Mouse (Mus musculus) liver, embryonic 14.5 days (tissue): ENCODE data around the gene Qsox1. TPM values are rescaled to one million over a fixed set of nuclear protein-coding genes. Genes with fewer than 3 reads are reported as not detected.

Experiments
- ATAC-seq: fragments of 200-750 bp; cut with Nextera tagmentation; 2 replicates; pipeline ENCODE4 v1.8.0; 2017; ENCODE audit warnings: moderate number of reproducible peaks, mild to moderate bottlenecking, moderate library complexity; ENCODE audit not compliant: insufficient read depth
- DNase-seq, 3 experiments: peaks; one replicate each; pipeline ENCODE4 v3.0.0-alpha.2; 2012 to 2013; ENCODE audit warnings: low read depth in 3 of 3, low spot score in 3 of 3
- H3K27ac ChIP-seq: fragments of 300-500 bp; sonication (generic); 2 replicates; pipeline ENCODE4 v1.5.1; 2014; ENCODE audit warnings: moderate library complexity, mild to moderate bottlenecking, control low read depth, inconsistent platforms
- H3K27me3 ChIP-seq: fragments of 300-500 bp; sonication (generic); 2 replicates; pipeline ENCODE4 v1.6.1; 2014; ENCODE audit warnings: mild to moderate bottlenecking, low read length, moderate library complexity; ENCODE audit not compliant: control insufficient read depth, insufficient read depth
- H3K36me3 ChIP-seq: fragments of 300-500 bp; sonication (generic); replicated peaks from 2 replicates; pipeline ENCODE4 v1.6.1; 2014; ENCODE audit warnings: low read depth; ENCODE audit not compliant: control insufficient read depth, insufficient read depth
- H3K4me1 ChIP-seq, 2 experiments: fragments of 200-500 bp in 1 of 2; fragments of 300-500 bp in 1 of 2; sonication (generic) in 1 of 2; replicated peaks; 2 replicates each; pipeline ENCODE4 v1.6.1; 2012 to 2014; ENCODE audit warnings: antibody characterized with exemption in 1 of 2, inconsistent platforms in 1 of 2, low read length in 1 of 2; ENCODE audit not compliant: control insufficient read depth in 2 of 2, insufficient read depth in 2 of 2
- H3K4me2 ChIP-seq: fragments of 300-500 bp; sonication (generic); 2 replicates; pipeline ENCODE4 v1.6.1; 2014; ENCODE audit warnings: low read depth, mild to moderate bottlenecking, control low read depth, moderate library complexity
- H3K4me3 ChIP-seq, 2 experiments: fragments of 200-500 bp in 1 of 2; fragments of 300-500 bp in 1 of 2; sonication (generic) in 1 of 2; 2 replicates each; pipeline ENCODE4 v1.5.1; 2012 to 2014; ENCODE audit warnings: low read depth in 2 of 2, low read length in 2 of 2, mild to moderate bottlenecking in 2 of 2, control low read depth in 1 of 2, inconsistent platforms in 1 of 2, moderate library complexity in 1 of 2; ENCODE audit not compliant: insufficient read depth in 1 of 2
- H3K9ac ChIP-seq: fragments of 300-500 bp; sonication (generic); replicated peaks from 2 replicates; pipeline ENCODE4 v1.6.1; 2014; ENCODE audit warnings: mild to moderate bottlenecking, control low read depth, moderate library complexity
- H3K9me3 ChIP-seq: fragments of 300-500 bp; sonication (generic); 2 replicates; pipeline ENCODE4 v1.6.1; 2016; ENCODE audit warnings: low read length, mixed read lengths; ENCODE audit not compliant: control insufficient read depth
- CTCF ChIP-seq: IDR thresholded peaks from 2 replicates; pipeline ENCODE4 v1.5.1; 2016; ENCODE audit warnings: antibody characterized with exemption, low read depth, control low read depth
- EP300 ChIP-seq: IDR thresholded peaks from 2 replicates; pipeline ENCODE4 v1.6.1; 2016; ENCODE audit warnings: antibody characterized with exemption, low read depth
- WGBS: fragments of 180-500 bp; shearing (Covaris S2); extraction: QIAGEN DNeasy Blood & Tissue Kit; methylation state at CpG from one replicate; pipeline ENCODE4 v1.1.7; 2014; ENCODE audit not compliant: insufficient replicate concordance; 5-methylcytosine and 5-hydroxymethylcytosine counted together
- polyA plus RNA-seq, 2 experiments: library from polyadenylated mRNA; depleted of rRNA in 1 of 2; stranded (reverse) in 1 of 2; unstranded in 1 of 2; fragments of >200 nt; fragmentation: Nextera tagmentation in 1 of 2; extraction: Ambion mirVana in 1 of 2; gene quantifications; 2 replicates each; pipeline versions ENCODE4 v1.2.1 to v1.2.3; 2012 to 2014

Gene Qsox1
- polyA plus RNA-seq, 2 experiments = 11.0 to 16.5 TPM

GRCm38 (mm10) chr1:155827703-155828295 lies 15.1 kb upstream of the Qsox1 start:
- Histone ChIP-seq H3K27ac (no peak overlapping the region), H3K4me1 (peaks cover 0 to 10% of the 10 kb centered on the region in 2 experiments; a peak in 3 of 4 replicates), H3K9me3 (no peaks in the 10 kb centered on the region), H3K36me3 (no peaks in the 10 kb centered on the region), H3K9ac (no peak overlapping the region), H3K4me3 (no peak overlapping the region), H3K4me2 (no peak overlapping the region), H3K27me3 (no peaks in the 10 kb centered on the region)
- no peak for ATAC-seq
- TF ChIP-seq EP300 (no peak), CTCF (no peak)
- 49% methylated on average over 8 of the region's 8 CpGs for WGBS
- no peak for DNase-seq

- H3K4me3 ChIP-seq = no peak overlapping the region
- WGBS = 55% methylated on average over 5 of the region's 5 CpGs
- H3K9ac ChIP-seq = no peak overlapping the region
- H3K4me1 ChIP-seq = peaks cover 0 to 10% of the 10 kb centered on the region in 2 experiments; a peak in 3 of 4 replicates
- DNase-seq (no peak), ATAC-seq (no peak)
- no peak overlapping the region for H3K4me2 ChIP-seq
- H3K9me3 ChIP-seq = no peaks in the 10 kb centered on the region
- no peaks in the 10 kb centered on the region for H3K36me3 ChIP-seq
- no peak overlapping the region for H3K27ac ChIP-seq
- no peaks in the 10 kb centered on the region for H3K27me3 ChIP-seq
- no peak for TF ChIP-seq CTCF
- no peak for TF ChIP-seq EP300
Observed at GRCm38 (mm10) chr1:155826803-155827395, 14.2 kb upstream of the Qsox1 start.

GRCm38 (mm10) chr1:155825940-155826716 lies 13.4 kb upstream of the Qsox1 start:
- H3K4me2 ChIP-seq = no peak overlapping the region
- H3K4me3 ChIP-seq = no peak overlapping the region
- WGBS = 72% methylated on average over 4 of the region's 4 CpGs
- DNase-seq = no peak
- ATAC-seq = no peak
- no peaks in the 10 kb centered on the region for H3K9me3 ChIP-seq
- no peaks in the 10 kb centered on the region for H3K36me3 ChIP-seq
- H3K27ac ChIP-seq = no peak overlapping the region
- peaks cover 0 to 9% of the 10 kb centered on the region in 2 experiments; a peak in 3 of 4 replicates for H3K4me1 ChIP-seq
- H3K27me3 ChIP-seq = no peaks in the 10 kb centered on the region
- no peak overlapping the region for H3K9ac ChIP-seq
- TF ChIP-seq CTCF (no peak), EP300 (no peak)

GRCm38 (mm10) chr1:155820646-155821045 lies 8.0 kb upstream of the Qsox1 start:
- Histone ChIP-seq H3K4me3 (no peak overlapping the region), H3K4me1 (peaks cover 0 to 2% of the 10 kb centered on the region in 2 experiments; a peak in 1 of 4 replicates), H3K9ac (no peak overlapping the region), H3K36me3 (no peaks in the 10 kb centered on the region), H3K4me2 (no peak overlapping the region), H3K9me3 (no peaks in the 10 kb centered on the region), H3K27me3 (no peaks in the 10 kb centered on the region), H3K27ac (no peak overlapping the region)
- no peak for ATAC-seq
- 64% methylated on average over 5 of the region's 5 CpGs for WGBS
- no peak for DNase-seq
- TF ChIP-seq EP300 (no peak), CTCF (no peak)

GRCm38 (mm10) chr1:155816167-155816566 lies 3.5 kb upstream of the Qsox1 start:
- peaks cover 7 to 18% of the 10 kb centered on the region in 2 experiments; a peak in 3 of 4 replicates for H3K4me1 ChIP-seq
- H3K27ac ChIP-seq = no peak overlapping the region
- H3K4me3 ChIP-seq = no peak overlapping the region
- H3K4me2 ChIP-seq = no peak overlapping the region
- ATAC-seq (no peak), DNase-seq (no peak)
- no peaks in the 10 kb centered on the region for H3K9me3 ChIP-seq
- H3K36me3 ChIP-seq = no peaks in the 10 kb centered on the region
- H3K27me3 ChIP-seq = no peaks in the 10 kb centered on the region
- 45% methylated on average over 2 of the region's 2 CpGs for WGBS
- no peak overlapping the region for H3K9ac ChIP-seq
- no peak for TF ChIP-seq EP300
- TF ChIP-seq CTCF = no peak
